In the genomic region with DNA sequence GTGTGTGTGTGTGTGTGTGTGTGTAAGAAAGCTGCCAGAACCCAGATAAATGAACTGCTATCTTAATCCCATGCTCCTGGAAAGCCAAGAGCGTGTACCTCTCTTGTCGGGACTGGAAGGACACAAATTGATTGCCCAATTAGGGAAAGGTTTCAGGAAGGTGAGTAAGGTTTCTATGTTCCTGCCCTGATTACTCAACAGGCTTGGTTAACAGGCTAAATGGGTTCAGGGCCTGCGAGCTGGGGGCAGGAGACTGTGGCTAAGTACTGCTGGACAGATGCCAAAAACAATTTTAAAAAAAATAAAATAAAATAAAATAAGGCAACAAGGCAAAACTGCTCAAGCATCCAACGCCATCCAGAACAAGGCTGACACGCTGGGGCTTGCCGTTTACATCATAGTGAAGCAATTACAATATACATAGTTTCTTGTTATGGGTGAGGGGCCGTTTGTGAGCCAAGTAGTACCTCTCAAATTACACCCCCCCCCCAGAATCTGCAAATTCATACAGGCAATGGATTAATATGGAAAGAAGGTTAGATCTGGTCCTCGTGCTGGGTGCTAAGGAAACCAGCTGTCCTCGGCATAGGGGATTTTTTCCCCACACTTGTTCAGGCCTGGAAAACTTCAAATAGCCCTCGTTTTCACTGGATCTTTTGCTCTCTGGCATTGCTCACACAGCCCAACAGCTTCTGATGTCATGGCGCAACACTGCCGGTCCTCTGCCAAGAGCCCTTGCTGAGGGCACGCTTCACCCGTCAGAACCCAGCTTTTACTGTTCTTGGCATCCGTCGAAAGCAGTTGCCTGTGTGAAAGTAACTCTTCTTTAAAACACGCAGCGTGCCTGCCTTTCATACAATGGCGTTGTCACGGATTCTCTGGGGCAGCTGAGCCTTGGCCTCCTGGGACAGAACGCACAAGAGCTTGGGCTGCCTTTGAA, we compare ENCODE assay signal across 8 mouse cellular contexts.
DNase-seq lines count a peak whose midpoint lies in the region; ATAC-seq and TF ChIP-seq lines count a peak whose summit lies in the region.

No protein-coding gene starts in this region.

- H3K36me3 ChIP-seq in heart, embryonic 11.5 days (ENCODE audit: control insufficient read depth, insufficient read depth, low read length), result no peaks in the 10 kb centered on the region
- H3K36me3 ChIP-seq in midbrain, embryonic 16.5 days (ENCODE audit: control insufficient read depth, insufficient read depth, low read length), result no peaks in the 10 kb centered on the region

- ATAC-seq in heart, embryonic 11.5 days (replicated peaks; ENCODE audit: insufficient number of reproducible peaks, low FRiP score, low TSS enrichment), result no peak
- peak; percentile 84 for ATAC-seq in Patski
- ATAC-seq in midbrain, embryonic 16.5 days, result peak; percentile 78

- no peaks in the 10 kb centered on the region for H3K27me3 ChIP-seq in heart, embryonic 11.5 days (ENCODE audit: control insufficient read depth, insufficient read depth, low read length)
- no peaks in the 10 kb centered on the region for H3K27me3 ChIP-seq in Patski
- H3K27me3 ChIP-seq in midbrain, embryonic 16.5 days (ENCODE audit: control insufficient read depth, insufficient read depth, low read depth, low read length), result no peaks in the 10 kb centered on the region

- H3K27ac ChIP-seq in heart, embryonic 11.5 days (ENCODE audit: low read depth, low read length), result no peak overlapping the region
- H3K27ac ChIP-seq in midbrain, embryonic 16.5 days (ENCODE audit: low read length), result no peak overlapping the region; the same call in 1 of the 2 replicates

- no peak overlapping the region for H3K4me3 ChIP-seq in heart, embryonic 11.5 days (ENCODE audit: low read depth, low read length)
- no peak overlapping the region for H3K4me3 ChIP-seq in midbrain, embryonic 16.5 days (ENCODE audit: low read depth, low read length)

- DNase-seq in heart, adult 18-20 months, result peak; percentile 16 to 49
- DNase-seq in Patski (ENCODE audit: low read depth, low spot score), result peak; percentile 81
- DNase-seq in frontal cortex, adult 2 months (ENCODE audit: extremely low spot score in 1 of 2, low spot score in 1 of 2), result peak; percentile 22 to 48
- DNase-seq in layer of hippocampus, adult 9-11 months, result peak; percentile 56
- DNase-seq in urinary bladder, postnatal 25 days (ENCODE audit: low spot score), result no peak
- DNase-seq in testis, postnatal 10 days (ENCODE audit: low spot score), result no peak

- POLR2A ChIA-PET in Patski (lab: Charles Lee), result interaction anchor here (0.7 to 1.2 kb wide), 3 partner anchors 15 to 153 kb away, joined by 3 to 5 read pairs (median 4); no protein-coding TSS in a partner anchor

- no peaks in the 10 kb centered on the region; the same call in 1 of the 2 replicates for H3K4me1 ChIP-seq in heart, embryonic 11.5 days (ENCODE audit: control insufficient read depth, insufficient read depth, low read length)
- H3K4me1 ChIP-seq in midbrain, embryonic 16.5 days (ENCODE audit: control insufficient read depth, insufficient read depth, low read length), result no peaks in the 10 kb centered on the region

- TF ChIP-seq CTCF in Patski (IDR thresholded peaks at IDR 0.05), result no peak

- no peak overlapping the region for H3K4me2 ChIP-seq in heart, embryonic 11.5 days
- H3K4me2 ChIP-seq in midbrain, embryonic 16.5 days (ENCODE audit: low read length), result no peak overlapping the region

- CTCF ChIA-PET in Patski (lab: Charles Lee), result interaction anchor here (0.7 to 3.2 kb wide), 7 partner anchors 69 to 389 kb away, joined by 3 to 22 read pairs (median 3); a partner anchor contains a TSS

- H3K9ac ChIP-seq in heart, embryonic 11.5 days (ENCODE audit: low read depth, low read length), result no peak overlapping the region
- H3K9ac ChIP-seq in midbrain, embryonic 16.5 days (ENCODE audit: low read depth, low read length), result no peak overlapping the region

- WGBS in heart, embryonic 11.5 days (ENCODE audit: insufficient replicate concordance), result 70% methylated on average over 21 of the region's 21 CpGs
- WGBS in midbrain, embryonic 16.5 days, result 31% methylated on average over 21 of the region's 21 CpGs

- no peaks in the 10 kb centered on the region for H3K9me3 ChIP-seq in heart, embryonic 11.5 days (replicated peaks; ENCODE audit: control insufficient read depth, low read length)
- H3K9me3 ChIP-seq in midbrain, embryonic 16.5 days (replicated peaks; ENCODE audit: control insufficient read depth, low read length, poor library complexity, severe bottlenecking), result no peaks in the 10 kb centered on the region

- in situ Hi-C loops in Patski (cut with MboI; ENCODE audit: low pct_unique_long_range_greater_than_20kb), result loop anchor here (5.0 to 10.0 kb wide), 3 partner anchors 125 to 637 kb away; no protein-coding TSS in a partner anchor

Comparison
In these comparisons a context has a peak if more than half of its experiments do, and no peak if none do; other contexts are left out.
1. DNase-seq: peak in heart, adult 18-20 months (2 of 2), Patski (single experiment), frontal cortex, adult 2 months (2 of 2) and layer of hippocampus, adult 9-11 months (single experiment); none in urinary bladder, postnatal 25 days (single experiment) and testis, postnatal 10 days (single experiment).